Mouse (Mus musculus) splenic B cell, adult 2 months (primary cell): ENCODE measurements around the gene Mrps5.
A peak's percentile ranks its signal among the peaks of the same experiment; 100 is the strongest.

Experiments used
- DNase-seq: peaks from one replicate; pipeline ENCODE4 v3.0.0-alpha.2; 2011; ENCODE audit warnings: low read depth, low spot score
- H3K27me3 ChIP-seq: 2 replicates; pipeline ENCODE4 v1.6.1; 2012; ENCODE audit warnings: mild to moderate bottlenecking, low read length, moderate library complexity, mixed read lengths; ENCODE audit not compliant: control insufficient read depth, poor library complexity, insufficient read depth, severe bottlenecking
- H3K36me3 ChIP-seq: 2 replicates; pipeline ENCODE4 v1.6.1; 2012; ENCODE audit warnings: mild to moderate bottlenecking, low read length, moderate library complexity, mixed read lengths; ENCODE audit not compliant: control insufficient read depth, poor library complexity, insufficient read depth, severe bottlenecking

Gene Mrps5

GRCm38 (mm10) chr2:127586694-127587513 is at the start of gene Mrps5, which contains the start of gene Zfp661:
Mrps5 (plus strand) TSS chr2:127587222.
Zfp661 (minus strand) TSS chr2:127587094.
- Histone ChIP-seq H3K36me3 (no peaks in the 10 kb centered on the region), H3K27me3 (no peaks in the 10 kb centered on the region)
- peak; percentile 86 for DNase-seq

GRCm38 (mm10) chr2:127537548-127537947 is 49.5 kb upstream of the Mrps5 start:
- DNase-seq = no peak

GRCm38 (mm10) chr2:127539494-127539893 is 47.5 kb upstream of the Mrps5 start:
- H3K27me3 ChIP-seq = no peaks in the 10 kb centered on the region
- DNase-seq = no peak
- H3K36me3 ChIP-seq = no peaks in the 10 kb centered on the region

More at GRCm38 (mm10) chr2:127537548-127537947, 49.5 kb upstream of the Mrps5 start:
- Histone ChIP-seq H3K36me3 (no peaks in the 10 kb centered on the region), H3K27me3 (no peaks in the 10 kb centered on the region)

- Histone ChIP-seq H3K36me3 (no peaks in the 10 kb centered on the region), H3K27me3 (no peaks in the 10 kb centered on the region)
- DNase-seq = no peak
Observed at GRCm38 (mm10) chr2:127541185-127541584, 45.8 kb upstream of the Mrps5 start, which contains the start of gene Prom2. Prom2 (minus strand) TSS chr2:127541467.

- no peak for DNase-seq
Observed at GRCm38 (mm10) chr2:127541697-127542096, 45.3 kb upstream of the Mrps5 start.

GRCm38 (mm10) chr2:127548342-127549074 is 38.5 kb upstream of the Mrps5 start:
- no peak for DNase-seq
- Histone ChIP-seq H3K36me3 (no peaks in the 10 kb centered on the region), H3K27me3 (no peaks in the 10 kb centered on the region)

More at GRCm38 (mm10) chr2:127541697-127542096, 45.3 kb upstream of the Mrps5 start:
- H3K27me3 ChIP-seq = no peaks in the 10 kb centered on the region
- no peaks in the 10 kb centered on the region for H3K36me3 ChIP-seq

GRCm38 (mm10) chr2:127549711-127550110 is 37.3 kb upstream of the Mrps5 start:
- Histone ChIP-seq H3K27me3 (no peaks in the 10 kb centered on the region), H3K36me3 (no peaks in the 10 kb centered on the region)
- DNase-seq = no peak

- no peak for DNase-seq
- Histone ChIP-seq H3K36me3 (no peaks in the 10 kb centered on the region), H3K27me3 (no peaks in the 10 kb centered on the region)
Observed at GRCm38 (mm10) chr2:127550446-127550845, 36.6 kb upstream of the Mrps5 start.

GRCm38 (mm10) chr2:127551078-127551477 is 35.9 kb upstream of the Mrps5 start:
- Histone ChIP-seq H3K27me3 (no peaks in the 10 kb centered on the region), H3K36me3 (no peaks in the 10 kb centered on the region)

GRCm38 (mm10) chr2:127559070-127559966 is 27.7 kb upstream of the Mrps5 start:
- H3K36me3 ChIP-seq = no peaks in the 10 kb centered on the region
- DNase-seq = peak; percentile 59
- no peaks in the 10 kb centered on the region for H3K27me3 ChIP-seq

More at GRCm38 (mm10) chr2:127551078-127551477, 35.9 kb upstream of the Mrps5 start:
- no peak for DNase-seq

- no peak for DNase-seq
- peaks cover 4% of the 10 kb centered on the region; the same call in 1 of the 2 replicates for H3K36me3 ChIP-seq
- H3K27me3 ChIP-seq = no peaks in the 10 kb centered on the region
Observed at GRCm38 (mm10) chr2:127573322-127573721, 13.7 kb upstream of the Mrps5 start.

GRCm38 (mm10) chr2:127584436-127584858 is 2.6 kb upstream of the Mrps5 start:
- H3K27me3 ChIP-seq = no peaks in the 10 kb centered on the region
- no peaks in the 10 kb centered on the region for H3K36me3 ChIP-seq
- peak; percentile 96 for DNase-seq

- no peak for DNase-seq
- H3K27me3 ChIP-seq = no peaks in the 10 kb centered on the region
- no peaks in the 10 kb centered on the region for H3K36me3 ChIP-seq
Observed at GRCm38 (mm10) chr2:127587514-127587844, 457 bp downstream of the Mrps5 start.

GRCm38 (mm10) chr2:127588897-127589296 is 1.9 kb downstream of the Mrps5 start:
- no peaks in the 10 kb centered on the region for H3K27me3 ChIP-seq
- no peak for DNase-seq
- H3K36me3 ChIP-seq = no peaks in the 10 kb centered on the region
